Mouse (Mus musculus) fibroblast of lung, adult 2 months (primary cell): ENCODE data around the gene Tex19.2.
"Not testable (repeated sequence)": the region's sequence is repeated elsewhere in the genome, so short reads cannot be mapped to it uniquely, and the experiment has no call there.

ENCODE experiments used
- DNase-seq: peaks from one replicate; pipeline ENCODE4 v3.0.0-alpha.2; 2011; ENCODE audit warnings: low read depth

The Tex19.2 gene

GRCm38 (mm10) chr11:121111051-121111450 is 7.4 kb downstream of the Tex19.2 start:
- no peak for DNase-seq

- no peak for DNase-seq
Measured at GRCm38 (mm10) chr11:121109986-121110385, 8.5 kb downstream of the Tex19.2 start.

GRCm38 (mm10) chr11:121108061-121108460 is 10.4 kb downstream of the Tex19.2 start:
- no peak for DNase-seq

GRCm38 (mm10) chr11:121107242-121107641 is 11.2 kb downstream of the Tex19.2 start:
- DNase-seq, result not testable (repeated sequence)

GRCm38 (mm10) chr11:121101124-121101805 is 17.2 kb downstream of the Tex19.2 start:
- DNase-seq, result no peak

- no peak for DNase-seq
Measured at GRCm38 (mm10) chr11:121100692-121101091, 17.8 kb downstream of the Tex19.2 start.

- no peak for DNase-seq
Measured at GRCm38 (mm10) chr11:121099762-121100161, 18.7 kb downstream of the Tex19.2 start.

- DNase-seq, result no peak
Measured at GRCm38 (mm10) chr11:121092606-121093585, 25.6 kb downstream of the Tex19.2 start.

- DNase-seq, result peak; percentile 61
Measured at GRCm38 (mm10) chr11:121090943-121091342, 27.5 kb downstream of the Tex19.2 start.

GRCm38 (mm10) chr11:121089756-121090546 is 28.5 kb downstream of the Tex19.2 start:
- no peak for DNase-seq

- DNase-seq, result no peak
Measured at GRCm38 (mm10) chr11:121088997-121089396, 29.5 kb downstream of the Tex19.2 start.

GRCm38 (mm10) chr11:121086296-121086695 is 32.2 kb downstream of the Tex19.2 start:
- DNase-seq, result no peak

- no peak for DNase-seq
Measured at GRCm38 (mm10) chr11:121085181-121085580, 33.3 kb downstream of the Tex19.2 start.

GRCm38 (mm10) chr11:121082857-121083500 is 35.5 kb downstream of the Tex19.2 start:
- no peak for DNase-seq

GRCm38 (mm10) chr11:121082250-121082649 is 36.2 kb downstream of the Tex19.2 start:
- DNase-seq, result no peak

- no peak for DNase-seq
Measured at GRCm38 (mm10) chr11:121081120-121081519, 37.4 kb downstream of the Tex19.2 start, which contains the start of gene Sectm1a. Sectm1a (minus strand) TSS chr11:121081220.

- no peak for DNase-seq
Measured at GRCm38 (mm10) chr11:121080330-121080729, 38.1 kb downstream of the Tex19.2 start.

GRCm38 (mm10) chr11:121075655-121076054 is 42.8 kb downstream of the Tex19.2 start:
- no peak for DNase-seq

- not testable (repeated sequence) for DNase-seq
Measured at GRCm38 (mm10) chr11:121069662-121070061, 48.8 kb downstream of the Tex19.2 start.

GRCm38 (mm10) chr11:121067895-121068294 is 50.6 kb downstream of the Tex19.2 start:
- no peak for DNase-seq
